Mouse (Mus musculus) thymus, adult 18-20 months (tissue): ENCODE measurements around the gene Camk2b.

Experiments used
- DNase-seq, 2 experiments: peaks; one replicate each; pipeline ENCODE4 v3.0.0; 2022; ENCODE audit warnings: mixed read lengths in 2 of 2

Camk2b gene

DNA sequence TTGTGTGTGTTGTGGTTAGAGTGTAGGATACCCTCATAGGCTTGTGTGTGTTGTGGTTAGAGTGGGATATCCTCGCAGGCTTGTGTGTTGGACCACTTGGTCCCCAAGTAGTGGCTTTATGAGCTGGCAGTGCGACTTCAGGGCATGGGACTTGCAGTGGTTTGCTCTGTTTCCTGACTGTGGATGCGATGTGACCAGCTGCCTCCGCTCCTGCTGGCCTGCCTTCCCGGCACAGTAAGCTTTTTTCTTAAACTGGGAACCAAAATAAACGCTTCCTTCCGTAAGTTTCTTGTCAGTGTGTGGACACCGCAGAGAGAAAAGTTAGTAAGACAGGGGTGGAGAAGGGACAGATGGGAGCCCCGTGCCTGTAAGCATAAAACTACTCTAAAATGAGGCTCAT, 18.0 kb downstream of the Camk2b start:
- DNase-seq, result no peak

DNA sequence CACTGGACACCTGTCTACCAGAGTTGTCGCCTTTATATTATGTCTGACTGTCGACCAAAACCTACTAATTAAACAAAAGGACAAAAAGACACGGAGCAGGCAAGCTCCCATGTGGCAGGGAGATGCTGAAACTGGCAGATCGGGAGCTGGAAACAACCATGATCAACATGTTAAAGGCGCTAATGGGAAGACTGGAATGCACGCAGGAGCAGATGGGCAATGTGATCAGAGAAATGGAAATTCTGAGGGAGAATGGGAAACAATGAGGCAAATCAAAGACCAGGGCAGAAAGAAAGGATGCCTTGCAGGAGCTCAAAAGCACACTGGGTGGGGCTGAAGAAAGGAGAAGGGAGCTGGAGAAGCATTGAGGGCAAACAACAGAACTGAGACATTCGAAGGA, 27.2 kb downstream of the Camk2b start:
- DNase-seq, result no peak

DNA sequence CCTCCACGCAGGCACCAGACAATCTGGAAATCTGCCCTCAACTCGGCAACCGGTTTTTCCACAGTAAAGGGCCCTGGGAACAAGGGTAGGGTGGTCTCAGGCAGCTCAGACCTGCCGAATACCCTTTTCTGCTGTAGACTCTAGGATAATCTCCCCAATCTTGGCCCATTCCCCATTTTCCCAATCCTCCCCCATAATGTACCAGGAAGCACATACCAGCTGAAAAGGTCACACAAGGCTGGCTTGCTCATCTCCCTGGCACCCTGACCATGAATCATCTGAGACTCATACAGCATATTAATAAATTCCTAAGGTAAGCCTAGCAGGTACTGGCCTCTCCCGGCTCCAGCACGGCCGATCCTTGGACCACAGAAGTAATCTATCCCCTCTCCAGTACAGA, 28.5 kb downstream of the Camk2b start:
- DNase-seq, result no peak

DNA sequence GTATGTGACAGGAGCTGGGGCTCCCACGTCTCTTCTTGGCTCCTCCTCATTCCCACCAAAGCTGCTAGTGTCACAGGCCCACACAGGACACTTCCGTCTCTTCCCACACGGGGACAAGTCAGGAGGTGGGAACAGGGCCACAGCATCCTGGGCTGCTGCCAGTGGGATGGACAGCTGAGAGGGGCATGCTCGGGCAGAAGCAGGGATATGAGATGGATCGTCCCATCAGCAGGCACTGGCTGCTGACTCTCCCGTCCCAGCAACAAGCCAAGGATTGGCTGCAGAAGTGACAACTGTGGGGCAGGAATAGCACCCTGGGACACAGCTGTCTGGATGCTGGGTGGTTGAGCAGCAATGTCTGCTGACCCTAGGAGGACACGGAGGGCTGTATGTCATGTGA, 29.0 kb downstream of the Camk2b start:
- DNase-seq, result no peak

DNA sequence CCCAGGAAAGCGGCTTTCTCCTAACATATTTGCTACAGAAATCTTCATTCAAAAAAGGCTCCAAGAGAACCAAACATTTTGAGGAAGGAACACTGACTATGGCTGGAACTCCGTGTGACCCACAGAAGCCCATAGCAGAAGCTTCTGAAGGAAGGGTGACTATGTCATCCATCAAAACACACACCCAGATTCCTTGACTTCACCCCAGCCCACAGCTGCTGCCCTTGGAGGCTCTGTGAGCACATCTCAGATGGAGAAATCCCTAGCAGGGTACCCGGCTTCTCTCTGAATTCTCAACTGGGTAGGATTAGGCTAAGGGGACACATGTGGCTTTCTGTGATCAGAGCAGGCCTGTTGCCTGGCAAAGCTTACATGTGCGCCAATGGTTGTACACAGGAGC, 29.7 kb downstream of the Camk2b start:
- no peak for DNase-seq

DNA sequence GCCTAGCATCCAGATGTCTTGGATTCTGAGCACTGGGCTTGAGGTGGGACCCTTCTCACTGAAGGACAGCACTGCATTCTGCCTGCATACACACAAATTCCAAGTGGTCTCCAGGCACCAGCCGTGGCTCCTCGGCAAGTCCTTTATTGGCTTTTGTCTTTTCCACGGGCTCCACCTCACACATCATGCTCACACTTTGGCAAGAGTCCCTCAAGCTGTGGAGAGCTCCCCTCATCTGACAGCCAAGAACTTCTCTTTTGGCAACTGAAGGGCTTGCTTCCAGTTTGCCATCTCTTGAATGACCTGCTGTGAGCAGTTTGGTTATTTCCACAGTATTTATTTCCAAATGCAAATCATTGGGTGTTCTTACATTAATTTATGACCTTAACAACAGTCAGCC, 30.6 kb downstream of the Camk2b start:
- DNase-seq, result no peak

DNA sequence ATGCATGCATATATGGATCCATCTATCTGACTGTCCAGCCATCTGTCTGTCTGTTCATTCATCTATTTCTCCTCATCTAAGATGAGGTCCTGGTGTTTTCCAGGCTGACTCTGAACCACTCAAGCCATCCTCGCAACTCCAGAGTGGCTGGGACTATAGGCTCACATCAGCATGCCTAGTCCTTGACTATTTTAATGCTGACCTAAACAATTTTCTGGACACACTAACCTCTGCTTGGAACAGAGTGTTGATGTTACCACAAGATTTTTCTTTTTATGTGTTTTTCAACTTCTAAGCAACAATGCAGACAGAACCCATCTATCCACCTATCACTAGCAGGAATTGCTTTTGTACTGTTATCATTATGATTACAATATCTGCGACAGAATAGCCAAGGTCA, 31.4 kb downstream of the Camk2b start:
- DNase-seq, result no peak

DNA sequence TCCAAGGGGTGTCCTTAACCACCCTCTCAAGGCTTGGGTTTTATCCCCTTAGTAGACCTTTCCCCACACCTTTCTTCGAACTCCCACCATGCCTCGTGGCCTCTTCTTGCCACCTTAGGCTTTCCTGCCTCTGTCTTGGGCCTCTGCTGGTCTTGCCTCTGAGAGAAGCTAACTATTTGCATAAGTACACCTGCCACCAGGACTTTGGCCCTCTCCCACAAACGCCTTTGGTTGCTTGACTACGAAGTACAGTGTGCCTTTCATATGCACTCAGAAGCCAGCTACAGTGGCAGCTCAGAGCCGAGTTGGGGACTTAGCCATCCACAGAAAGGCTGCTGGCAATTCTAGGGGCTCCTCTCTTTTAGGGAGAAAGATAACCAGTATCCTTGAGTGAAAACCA, 32.4 kb downstream of the Camk2b start:
- no peak for DNase-seq

DNA sequence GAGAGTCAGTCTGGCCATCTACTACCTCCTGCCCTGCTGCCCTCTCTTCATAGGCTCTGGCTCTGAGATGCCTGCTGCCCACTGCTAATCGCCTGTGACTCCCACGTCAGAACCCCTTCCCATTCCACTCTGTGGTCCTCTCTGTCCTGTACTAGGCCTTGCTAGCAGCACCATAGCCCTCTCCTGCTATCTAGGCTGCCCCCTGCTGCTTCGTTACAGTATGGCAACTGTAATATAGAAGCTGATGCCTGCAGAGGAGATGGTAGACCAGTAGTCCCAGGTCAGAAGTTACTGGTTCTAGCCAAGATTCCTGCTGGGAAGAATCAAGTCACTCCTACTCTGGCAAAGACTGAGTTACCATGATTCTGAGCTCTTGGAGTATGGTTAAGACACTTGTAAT, 33.0 kb downstream of the Camk2b start:
- peak in 1 of 2 experiments; percentile 56 for DNase-seq

DNA sequence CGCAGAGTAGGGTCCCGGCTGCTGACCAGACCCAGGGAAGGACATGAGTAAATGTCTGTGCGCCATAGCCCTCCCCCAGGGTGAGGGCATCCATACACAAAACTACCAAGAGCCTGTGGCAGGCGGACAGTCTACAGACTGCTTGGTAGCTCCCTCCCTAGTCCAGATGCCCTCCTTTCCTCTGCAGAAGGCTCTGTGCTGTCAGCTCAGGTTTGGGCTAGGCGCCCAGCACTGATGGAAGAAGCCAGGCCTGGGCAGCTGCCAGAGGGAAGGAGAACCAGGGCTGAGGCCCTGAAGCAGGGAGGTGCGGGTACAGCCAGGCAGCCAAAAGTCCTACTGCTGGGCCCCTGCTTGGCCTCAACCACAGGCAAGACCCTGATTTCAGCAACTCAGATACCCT, 35.5 kb downstream of the Camk2b start:
- no peak for DNase-seq

DNA sequence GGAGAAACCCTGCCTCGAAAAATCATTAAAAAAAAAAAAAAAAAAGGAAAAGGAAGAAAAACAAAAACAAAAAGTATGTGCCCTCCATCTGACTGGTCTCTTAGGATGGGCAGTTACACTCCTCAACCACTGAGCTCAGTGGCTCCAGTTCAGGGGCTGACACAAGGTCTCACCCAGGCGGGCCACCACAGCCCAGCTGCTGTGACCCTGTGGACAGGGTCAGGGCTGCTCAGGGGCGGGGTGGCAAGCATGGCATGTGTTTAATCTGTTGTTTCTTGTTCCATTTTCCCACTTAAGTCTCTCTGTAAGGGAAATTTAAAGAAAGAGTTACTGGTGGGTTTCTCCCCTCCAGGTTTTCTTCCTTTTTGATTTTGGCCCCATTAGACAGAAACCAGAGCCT, 36.4 kb downstream of the Camk2b start:
- no peak for DNase-seq

DNA sequence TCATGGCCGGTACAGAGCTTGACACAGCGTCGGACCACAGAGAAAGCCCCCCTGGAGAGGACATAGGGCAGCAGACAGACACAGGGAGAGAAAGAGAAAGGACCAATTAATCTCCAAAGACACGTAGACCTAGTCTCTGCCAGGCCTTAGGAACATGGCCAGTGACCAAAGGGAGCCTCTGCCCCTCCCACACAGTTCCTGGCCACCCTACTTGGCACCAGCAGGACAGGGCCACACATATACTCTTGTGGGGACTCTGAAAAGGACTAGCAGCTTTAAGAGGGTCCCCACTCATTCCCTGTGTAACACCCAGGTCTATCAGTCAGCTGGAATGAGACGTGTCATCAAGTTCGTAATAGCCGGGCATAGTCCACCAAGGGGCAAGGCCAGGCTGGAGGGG, 37.3 kb downstream of the Camk2b start:
- no peak for DNase-seq

DNA sequence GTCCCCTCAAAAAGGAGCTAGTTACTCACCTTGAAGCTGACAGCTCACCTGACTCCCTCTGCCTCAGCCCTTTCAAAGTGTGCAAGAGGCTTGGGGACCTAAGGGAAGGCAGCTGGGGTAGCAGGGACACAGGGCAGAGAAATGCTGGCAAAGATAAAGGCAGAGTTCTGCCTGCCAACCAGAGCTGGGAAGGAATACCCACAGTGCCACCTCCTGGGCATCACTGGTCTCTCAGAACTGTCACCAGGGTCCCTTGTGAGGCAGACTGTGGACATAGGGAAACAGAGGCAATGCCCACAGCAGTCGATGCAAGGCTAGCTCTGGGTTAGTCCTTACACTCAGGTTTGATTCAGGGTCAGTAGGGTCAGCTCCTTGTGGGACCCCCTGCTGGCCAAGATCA, 39.8 kb downstream of the Camk2b start:
- peak in 1 of 2 experiments; percentile 44 for DNase-seq

DNA sequence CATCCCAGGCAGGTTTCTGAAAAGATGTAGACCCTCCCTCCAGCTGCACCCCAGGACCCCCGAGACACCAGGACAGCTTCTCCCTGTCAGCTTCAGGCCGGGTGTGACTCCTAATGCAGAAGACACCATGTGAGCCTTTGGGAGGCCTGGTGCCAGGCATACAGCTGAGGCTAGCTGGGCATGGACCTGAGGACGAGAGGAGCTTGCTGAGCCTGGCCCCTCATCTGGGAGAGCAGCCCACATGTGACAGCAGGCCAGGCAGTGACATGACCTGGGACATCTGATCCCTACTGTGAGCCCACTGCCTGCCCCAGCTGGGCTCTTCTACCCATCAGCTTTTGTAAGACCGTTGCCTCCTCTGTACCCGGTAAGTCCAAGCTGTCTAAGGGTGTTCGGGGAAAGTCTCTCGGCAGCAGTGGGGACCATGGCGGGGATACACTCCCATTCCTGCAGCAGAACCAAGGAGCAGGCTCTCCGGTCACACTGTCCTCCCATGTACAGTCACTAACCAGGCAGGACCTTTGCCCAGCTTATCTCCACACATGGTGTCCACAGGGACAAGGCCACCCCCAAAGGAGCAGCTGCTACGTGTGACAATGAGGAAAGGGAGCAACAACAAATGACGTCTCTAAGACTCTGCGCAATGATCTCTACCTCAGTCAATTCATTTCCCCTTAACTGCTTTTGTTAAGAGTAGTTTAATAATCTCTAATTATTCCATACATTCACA, 41.1 kb downstream of the Camk2b start:
- DNase-seq, result no peak

DNA sequence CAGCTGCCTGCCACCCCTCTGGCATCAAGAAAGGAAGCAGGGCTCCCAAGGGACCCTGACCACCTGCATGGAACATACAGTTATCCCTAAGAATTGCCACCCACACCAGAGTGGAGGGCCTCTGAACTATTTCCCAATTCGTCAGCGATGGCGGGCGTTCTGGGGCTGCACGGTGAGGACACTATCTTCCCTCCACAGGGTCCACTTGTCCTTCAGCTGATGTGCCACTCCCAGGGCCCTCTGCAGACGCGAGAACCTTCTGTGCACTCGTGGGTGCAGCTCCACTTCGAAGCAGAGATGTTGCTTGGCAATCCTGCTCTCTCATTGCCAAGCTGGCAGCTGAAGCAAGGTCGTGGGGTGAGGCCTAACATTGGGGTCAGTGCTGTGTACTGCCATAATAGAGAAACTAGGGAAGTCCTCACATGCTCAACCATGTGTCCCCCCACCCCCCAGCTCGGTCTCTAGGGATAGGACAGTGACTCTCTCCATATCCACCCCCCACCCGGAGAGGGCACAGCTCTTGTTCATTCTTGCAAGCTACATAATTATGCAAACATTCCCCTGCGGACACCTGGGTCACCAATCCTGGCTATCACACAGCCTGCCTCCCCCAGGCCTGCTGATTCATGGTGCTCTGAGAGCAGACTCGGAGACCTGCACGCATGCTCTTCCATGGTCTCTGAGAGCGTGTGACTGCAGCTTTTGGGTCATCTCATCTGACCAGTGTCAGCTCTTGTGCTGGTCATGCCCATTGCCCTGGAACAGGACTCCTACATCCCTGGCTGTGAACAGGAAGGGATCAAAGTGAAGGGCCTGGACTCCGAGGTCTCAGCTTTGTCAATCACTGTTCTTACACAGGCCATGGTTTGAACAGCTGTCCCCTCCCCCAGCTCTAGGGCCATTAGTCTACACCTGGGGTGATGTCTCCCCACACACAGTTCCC, 45.0 kb downstream of the Camk2b start:
- DNase-seq, result no peak

DNA sequence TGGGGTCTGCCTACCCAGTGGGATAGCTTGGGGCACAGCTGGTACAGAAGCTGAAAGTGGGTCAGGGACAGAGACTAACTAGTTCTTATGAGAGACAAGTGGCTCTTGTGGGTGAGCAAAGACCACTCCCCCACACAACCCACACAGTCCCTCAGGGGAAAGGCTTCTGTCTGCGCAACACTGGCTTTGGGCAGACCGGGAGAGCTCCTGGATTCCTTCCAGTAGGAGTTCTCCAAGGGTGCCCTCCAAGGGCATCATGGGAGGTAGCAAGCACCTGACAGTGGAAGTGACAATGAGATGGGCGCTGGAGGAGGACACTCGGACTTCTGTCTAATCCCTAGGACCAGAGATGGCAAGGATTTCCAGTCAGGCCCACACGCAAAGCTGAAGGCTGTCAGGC, 45.8 kb downstream of the Camk2b start:
- DNase-seq, result no peak

DNA sequence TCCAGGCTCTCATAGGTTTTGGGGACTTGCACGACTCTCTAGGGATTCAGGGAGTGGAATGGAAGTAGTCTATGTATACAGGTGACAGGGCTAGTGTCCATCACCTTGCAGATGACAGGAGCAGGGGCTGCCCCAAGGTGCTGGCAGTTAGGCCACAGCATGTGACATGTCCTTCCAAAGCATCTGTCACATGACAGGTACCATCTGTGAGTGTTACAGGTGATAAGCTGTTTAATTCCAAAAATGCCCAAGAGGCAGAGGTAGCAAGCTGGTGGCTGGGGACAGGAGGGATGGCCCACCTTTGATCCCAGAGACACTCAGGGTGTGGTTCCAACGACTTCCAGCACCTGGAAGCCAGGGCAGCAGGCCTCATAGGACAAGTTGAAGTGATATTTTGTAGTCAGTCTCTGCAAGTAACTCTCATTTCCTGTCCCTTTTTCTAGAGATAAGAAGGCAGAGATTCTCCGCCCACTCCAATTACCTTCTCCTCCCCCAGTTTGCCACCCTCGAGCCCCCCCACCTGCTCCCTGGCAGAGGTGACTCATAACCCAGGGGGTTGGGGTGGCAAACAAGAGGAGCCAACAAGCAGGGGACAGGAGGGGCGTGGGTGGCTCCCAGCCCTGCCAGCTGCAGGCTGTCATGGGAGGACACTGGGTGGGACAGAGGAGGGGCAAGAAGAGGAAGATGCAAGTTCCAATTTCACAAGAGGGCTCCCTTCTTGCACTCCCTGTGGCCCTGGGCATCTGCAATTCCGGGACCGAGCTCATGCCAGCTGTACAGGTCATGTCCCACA, 47.7 kb downstream of the Camk2b start:
- peak; percentile 62 to 80 for DNase-seq

DNA sequence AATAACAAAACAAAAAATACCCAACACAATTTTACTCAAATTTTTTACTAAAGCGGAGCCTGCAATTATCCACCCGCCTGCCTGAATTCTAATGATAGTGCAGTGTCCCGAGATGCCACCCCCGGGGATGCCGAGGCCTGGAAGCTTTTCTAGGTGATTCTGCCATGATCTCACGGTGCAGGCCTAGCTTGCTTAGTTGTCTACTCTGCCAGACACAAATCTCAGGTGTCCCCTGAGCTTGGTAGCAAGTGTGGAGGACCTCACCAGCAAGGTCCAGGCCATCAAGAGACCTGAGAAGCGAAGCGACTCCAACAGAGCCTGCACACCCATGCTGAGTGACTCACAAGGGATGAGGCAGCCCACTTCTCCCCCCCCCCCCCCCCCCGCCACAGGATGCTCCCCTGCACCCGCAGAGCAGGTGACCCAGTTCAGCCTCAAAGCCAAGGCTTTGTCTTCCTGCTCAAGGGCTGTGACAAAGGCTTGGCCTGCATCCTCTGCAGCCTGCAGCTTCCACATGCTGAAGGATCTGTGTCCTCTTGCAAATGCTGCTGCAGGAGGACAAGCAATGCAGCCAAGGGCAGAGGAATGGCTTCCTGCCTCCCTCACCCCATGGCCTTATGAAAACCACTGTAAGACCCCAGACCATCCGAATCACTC, 48.5 kb downstream of the Camk2b start:
- DNase-seq, result peak; percentile 56 to 71

DNA sequence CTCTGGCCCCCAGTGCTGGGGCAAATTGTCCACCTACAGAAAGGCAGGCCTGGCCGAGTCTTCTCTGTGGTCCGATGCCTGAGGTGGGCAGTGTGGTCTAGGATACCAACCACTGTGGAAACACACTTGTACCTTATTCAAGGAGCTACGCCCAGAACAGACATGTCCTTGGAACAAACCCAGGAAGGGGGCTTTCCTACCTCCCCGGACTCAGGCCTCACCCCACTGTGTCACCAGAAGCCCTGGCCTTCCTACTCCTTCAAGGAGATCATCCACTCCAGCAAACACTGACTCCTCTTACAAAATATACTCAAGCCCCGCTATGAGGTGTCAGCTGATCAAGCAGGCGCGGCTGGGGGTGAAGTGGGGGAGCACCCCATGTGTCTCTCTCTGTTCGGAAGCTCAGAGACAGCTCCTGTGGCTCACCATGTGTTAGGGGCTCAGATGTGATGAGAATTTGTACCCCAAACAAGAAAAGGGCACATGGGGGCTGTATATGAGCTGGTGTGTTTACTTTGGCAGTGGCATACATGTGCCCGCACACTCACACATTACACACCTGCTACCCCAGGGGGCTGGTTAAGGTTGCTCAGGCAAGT, 49.3 kb downstream of the Camk2b start:
- DNase-seq, result peak in 1 of 2 experiments; percentile 42

DNA sequence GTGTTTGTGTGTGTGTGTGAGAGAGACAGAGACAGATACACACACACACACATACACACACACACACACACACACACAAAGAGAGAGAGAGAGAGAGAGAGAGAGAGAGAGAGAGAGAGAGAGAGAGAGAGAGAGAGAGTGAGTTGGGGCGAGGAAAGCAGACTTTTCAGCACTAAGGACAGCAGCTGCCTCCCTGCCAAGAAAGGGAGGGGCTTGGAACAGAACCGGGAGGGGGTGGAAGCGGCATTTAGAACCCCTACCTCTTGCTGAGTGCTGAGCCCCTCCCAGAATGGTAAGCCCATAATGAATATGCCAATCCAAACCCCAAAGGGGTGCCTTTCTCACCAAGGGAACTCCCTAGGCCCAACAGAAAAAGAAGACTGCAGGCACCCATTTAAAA, 49.8 kb downstream of the Camk2b start:
- DNase-seq, result no peak

DNA sequence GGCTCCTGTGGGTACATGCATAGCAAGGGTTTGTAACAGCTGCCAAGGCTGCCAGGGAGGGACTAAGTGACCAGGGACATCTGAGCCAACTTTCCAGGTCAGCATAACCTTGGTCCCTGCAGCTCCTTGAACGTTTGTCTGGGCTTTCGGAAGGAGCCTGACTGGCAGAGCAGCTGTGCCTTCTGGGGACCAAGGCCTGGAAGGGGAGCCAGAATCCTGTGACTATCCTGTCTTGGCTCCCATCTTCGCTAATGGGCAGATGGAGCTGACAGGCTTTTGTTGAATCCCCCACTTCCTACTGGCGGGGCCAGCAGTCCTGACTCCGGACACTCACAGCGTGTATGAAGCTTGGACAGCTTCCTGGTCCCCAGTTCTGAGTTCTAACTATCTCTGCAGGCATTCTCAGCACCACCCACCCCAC, 51.1 kb downstream of the Camk2b start:
- no peak for DNase-seq

DNA sequence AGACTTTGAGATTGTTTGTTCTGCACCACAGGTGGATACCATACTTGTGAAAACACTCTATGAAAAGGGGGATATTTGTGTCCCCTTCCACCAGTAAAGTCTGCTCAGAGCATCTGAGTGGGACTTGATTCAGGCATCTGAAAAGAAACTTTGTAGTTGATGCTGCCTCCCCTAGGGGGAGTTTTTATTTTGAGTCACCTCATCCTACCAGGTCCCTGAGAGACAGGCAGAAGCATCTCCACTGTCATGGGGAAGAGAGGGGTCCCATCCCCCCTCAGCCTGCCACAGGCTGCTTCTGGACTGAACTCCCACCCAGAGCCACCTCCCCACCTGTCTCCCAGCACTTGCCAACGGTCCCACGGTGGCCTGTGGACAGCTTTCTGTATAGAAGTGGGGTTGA, 52.8 kb downstream of the Camk2b start:
- DNase-seq, result no peak
